Comparison of ENCODE assay signal across 8 mouse cellular contexts in genomic region chr15:7812872-7813530, GRCm38 (mm10). TPM values are rescaled to one million over a fixed set of nuclear protein-coding genes. Genes with fewer than 3 reads are reported as not detected.
DNase-seq lines count a peak whose midpoint lies in the region; ATAC-seq and TF ChIP-seq lines count a peak whose summit lies in the region.

No protein-coding gene starts in this region.

- ATAC-seq in intestine, embryonic 16.5 days: peak; percentile 29
- ATAC-seq in limb, embryonic 14.5 days (ENCODE audit: low FRiP score, low read depth): peak; percentile 46; the same call in 1 of the 2 replicates
- ATAC-seq in midbrain, embryonic 16.5 days: peak; percentile 67

- TF ChIP-seq POLR2A in limb, embryonic 14.5 days (IDR thresholded peaks at IDR 0.05; ENCODE audit: borderline replicate concordance, extremely low read depth, insufficient read depth, insufficient read length): no peak

- peak overlapping the region; percentile 66 for H3K4me3 ChIP-seq in intestine, embryonic 16.5 days (ENCODE audit: low read length)
- H3K4me3 ChIP-seq in limb, embryonic 14.5 days (replicated peaks; ENCODE audit: low read length): peak overlapping the region; percentile 59
- peak overlapping the region; percentile 61 for H3K4me3 ChIP-seq in midbrain, embryonic 16.5 days (ENCODE audit: low read depth, low read length)

- peak overlapping the region; percentile 95 for H3K4me2 ChIP-seq in intestine, embryonic 16.5 days (ENCODE audit: low read depth, low read length)
- H3K4me2 ChIP-seq in limb, embryonic 14.5 days (replicated peaks; ENCODE audit: low read depth, low read length, severe bottlenecking): peak overlapping the region; percentile 99
- peak overlapping the region; percentile 96 for H3K4me2 ChIP-seq in midbrain, embryonic 16.5 days (ENCODE audit: low read length)

- H3K27ac ChIP-seq in intestine, embryonic 16.5 days (ENCODE audit: low read length): no peak overlapping the region
- H3K27ac ChIP-seq in limb, embryonic 14.5 days (replicated peaks; ENCODE audit: low read depth, low read length): no peak overlapping the region
- H3K27ac ChIP-seq in midbrain, embryonic 16.5 days (ENCODE audit: low read length): no peak overlapping the region

- H3K27me3 ChIP-seq in intestine, embryonic 16.5 days (replicated peaks; ENCODE audit: control insufficient read depth, insufficient read depth, low read length): peaks cover 46% of the 10 kb centered on the region
- peaks cover 97% of the 10 kb centered on the region for H3K27me3 ChIP-seq in limb, embryonic 14.5 days (ENCODE audit: control insufficient read depth, insufficient read depth, low read length)
- H3K27me3 ChIP-seq in midbrain, embryonic 16.5 days (ENCODE audit: control insufficient read depth, insufficient read depth, low read depth, low read length): peaks cover 79% of the 10 kb centered on the region

- peak overlapping the region; percentile 72 for H3K9ac ChIP-seq in intestine, embryonic 16.5 days (ENCODE audit: low read depth, low read length)
- peak overlapping the region; percentile 46; the same call in 1 of the 2 replicates for H3K9ac ChIP-seq in limb, embryonic 14.5 days (ENCODE audit: low read depth, low read length, severe bottlenecking)
- H3K9ac ChIP-seq in midbrain, embryonic 16.5 days (ENCODE audit: low read depth, low read length): peak overlapping the region; percentile 72

- H3K4me1 ChIP-seq in intestine, embryonic 16.5 days (ENCODE audit: control insufficient read depth, insufficient read depth, low read length): peaks cover 15% of the 10 kb centered on the region
- H3K4me1 ChIP-seq in limb, embryonic 14.5 days (ENCODE audit: control insufficient read depth, insufficient read depth, low read length): peaks cover 25% of the 10 kb centered on the region
- peaks cover 29% of the 10 kb centered on the region for H3K4me1 ChIP-seq in midbrain, embryonic 16.5 days (ENCODE audit: control insufficient read depth, insufficient read depth, low read length)

- no peaks in the 10 kb centered on the region for H3K9me3 ChIP-seq in intestine, embryonic 16.5 days (ENCODE audit: control insufficient read depth, low read length)
- no peaks in the 10 kb centered on the region for H3K9me3 ChIP-seq in limb, embryonic 14.5 days (ENCODE audit: control insufficient read depth, low read length)
- H3K9me3 ChIP-seq in midbrain, embryonic 16.5 days (replicated peaks; ENCODE audit: control insufficient read depth, low read length, poor library complexity, severe bottlenecking): no peaks in the 10 kb centered on the region

- WGBS in intestine, embryonic 16.5 days: under 1% methylated on average over 41 of the region's 41 CpGs
- under 1% methylated on average over 41 of the region's 41 CpGs for WGBS in limb, embryonic 14.5 days
- under 1% methylated on average over 41 of the region's 41 CpGs for WGBS in midbrain, embryonic 16.5 days

- DNase-seq in spleen, postnatal 4 days (ENCODE audit: low spot score in 2 of 2): peak; percentile 28 to 74
- DNase-seq in spleen, adult 12 weeks (ENCODE audit: low spot score): no peak
- DNase-seq in embryo, embryonic 11 days: peak; percentile 87
- DNase-seq in gastrocnemius, postnatal 25 days: peak; percentile 38
- peak; percentile 85 for DNase-seq in limb, embryonic 14.5 days (ENCODE audit: low spot score)
- DNase-seq in testis, postnatal 14 days (ENCODE audit: low spot score): peak; percentile 46

- H3K36me3 ChIP-seq in intestine, embryonic 16.5 days (ENCODE audit: control insufficient read depth, insufficient read depth, low read length): no peaks in the 10 kb centered on the region
- no peaks in the 10 kb centered on the region for H3K36me3 ChIP-seq in limb, embryonic 14.5 days (ENCODE audit: control insufficient read depth, insufficient read depth, low read length)
- H3K36me3 ChIP-seq in midbrain, embryonic 16.5 days (ENCODE audit: control insufficient read depth, insufficient read depth, low read length): no peaks in the 10 kb centered on the region

RNA-seq across cellular contexts. Expression of gene Gdnf, which starts 2.4 kb away (rescaled TPM):
- under 1 TPM; 0.69 to 0.75 TPM for total RNA-seq in gastrocnemius, postnatal 25 days (2021)
- polyA plus RNA-seq in intestine, embryonic 16.5 days (2015; fragmentation: Nextera tagmentation; extraction: Ambion mirVana): 1.3 and 1.4 TPM in 2 replicates
- polyA plus RNA-seq in limb, embryonic 14.5 days (2012; rRNA removed): 2.8 and 3.2 TPM in 2 replicates
- 1.1 and 1.4 TPM in 2 replicates for polyA plus RNA-seq in limb, embryonic 14.5 days (2014; fragmentation: Nextera tagmentation; extraction: Ambion mirVana)
- polyA plus RNA-seq in midbrain, embryonic 16.5 days (2015; fragmentation: Nextera tagmentation; extraction: Ambion mirVana): 0.05 and 0.11 TPM in 2 replicates
